In the genomic region with DNA sequence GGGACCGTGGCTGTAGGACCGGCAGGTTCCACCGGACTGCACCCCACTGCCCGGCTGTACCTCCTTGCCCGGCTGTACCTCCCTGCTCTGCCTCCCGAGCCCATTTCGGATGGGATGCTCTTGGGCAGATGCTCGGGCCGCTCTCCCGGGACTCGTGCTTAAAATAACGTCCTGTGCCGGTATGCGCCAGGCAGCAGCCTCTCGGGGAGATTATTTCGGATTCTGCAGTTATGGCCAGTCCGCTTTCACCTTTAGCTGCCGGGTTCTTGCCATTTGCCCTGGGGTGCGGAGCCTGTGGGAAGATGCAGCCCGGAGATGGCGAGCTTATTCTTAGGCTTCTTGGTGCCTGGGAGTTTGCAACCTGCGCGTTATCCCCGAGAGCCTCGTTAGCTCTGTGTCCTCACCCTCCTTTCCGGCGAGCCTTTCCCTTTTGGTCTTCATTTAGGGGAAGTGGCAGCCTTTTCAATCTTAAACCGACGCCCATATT, we compare ENCODE assay signal across 8 mouse cellular contexts. TPM values are rescaled to one million over a fixed set of nuclear protein-coding genes. Genes with fewer than 3 reads are reported as not detected.
DNase-seq lines count a peak whose midpoint lies in the region; ATAC-seq and TF ChIP-seq lines count a peak whose summit lies in the region.

No protein-coding gene starts in this region.

- H3K9ac ChIP-seq in midbrain, embryonic 12.5 days (replicated peaks): peak overlapping the region; percentile 87

- intact Hi-C loops in gastrocnemius, postnatal 36 days (cut with DNase I): no loop called here

- no peak for TF ChIP-seq CTCF in brain, embryonic 14.5 days (IDR thresholded peaks at IDR 0.05; ENCODE audit: borderline replicate concordance, extremely low read depth, insufficient read depth, insufficient read length)

- ATAC-seq in midbrain, embryonic 12.5 days (ENCODE audit: low FRiP score, low read depth): peak; percentile 1; the same call in 1 of the 2 replicates

- H3K4me1 ChIP-seq in heart, embryonic 10.5 days: peaks cover 7% of the 10 kb centered on the region
- H3K4me1 ChIP-seq in limb, embryonic 10.5 days: peaks cover 17% of the 10 kb centered on the region
- H3K4me1 ChIP-seq in midbrain, embryonic 12.5 days: peaks cover 16% of the 10 kb centered on the region

- no peak; the same call in 1 of the 2 replicates for TF ChIP-seq POLR2A in brain, embryonic 14.5 days (IDR thresholded peaks at IDR 0.05; ENCODE audit: borderline replicate concordance, extremely low read depth, insufficient read depth, insufficient read length, poor library complexity, severe bottlenecking)

- no peaks in the 10 kb centered on the region for H3K27me3 ChIP-seq in heart, embryonic 10.5 days (ENCODE audit: insufficient read depth, poor library complexity, severe bottlenecking)
- peaks cover 4% of the 10 kb centered on the region; the same call in 1 of the 2 replicates for H3K27me3 ChIP-seq in limb, embryonic 10.5 days (ENCODE audit: low read depth, poor library complexity, severe bottlenecking)
- H3K27me3 ChIP-seq in midbrain, embryonic 12.5 days: no peaks in the 10 kb centered on the region

- DNase-seq in gastrocnemius, adult 8-10 months (ENCODE audit: low spot score in 2 of 2): peak; percentile 8 to 12
- DNase-seq in gastrocnemius, postnatal 36 days: no peak
- peak; percentile 60 to 61 for DNase-seq in B cell, adult 2 months
- peak; percentile 74 for DNase-seq in brain, embryonic 14.5 days (ENCODE audit: low read depth)
- peak; percentile 83 for DNase-seq in heart, embryonic 10.5 days (ENCODE audit: low spot score)
- no peak for DNase-seq in limb, embryonic 10.5 days (ENCODE audit: low spot score)
- peak; percentile 27 for DNase-seq in thymus, postnatal 25 days

- H3K36me3 ChIP-seq in heart, embryonic 10.5 days: no peaks in the 10 kb centered on the region
- H3K36me3 ChIP-seq in limb, embryonic 10.5 days: no peaks in the 10 kb centered on the region
- H3K36me3 ChIP-seq in midbrain, embryonic 12.5 days: no peaks in the 10 kb centered on the region

- peak overlapping the region; percentile 88 for H3K4me3 ChIP-seq in heart, embryonic 10.5 days
- peak overlapping the region; percentile 84 for H3K4me3 ChIP-seq in limb, embryonic 10.5 days
- H3K4me3 ChIP-seq in midbrain, embryonic 12.5 days: peak overlapping the region; percentile 82

- WGBS in heart, embryonic 10.5 days: 0% methylated on average over 29 of the region's 29 CpGs
- WGBS in limb, embryonic 10.5 days: under 1% methylated on average over 29 of the region's 29 CpGs
- under 1% methylated on average over 29 of the region's 29 CpGs for WGBS in midbrain, embryonic 12.5 days

- H3K27ac ChIP-seq in heart, embryonic 10.5 days: peak overlapping the region; percentile 96
- peak overlapping the region; percentile 93 for H3K27ac ChIP-seq in limb, embryonic 10.5 days
- H3K27ac ChIP-seq in midbrain, embryonic 12.5 days (replicated peaks): peak overlapping the region; percentile 96

- H3K4me2 ChIP-seq in midbrain, embryonic 12.5 days (replicated peaks): peak overlapping the region; percentile 71

- H3K9me3 ChIP-seq in heart, embryonic 10.5 days: no peaks in the 10 kb centered on the region
- no peaks in the 10 kb centered on the region for H3K9me3 ChIP-seq in limb, embryonic 10.5 days (replicated peaks)
- no peaks in the 10 kb centered on the region; the same call in 1 of the 2 replicates for H3K9me3 ChIP-seq in midbrain, embryonic 12.5 days

RNA-seq across cellular contexts. Expression of a gene that starts 0.9 kb away (rescaled TPM):
- total RNA-seq in gastrocnemius, adult 8-10 months (2022): 10 to 100 TPM; 10.6 to 14.9 (median 13.0) TPM
- 1 to 10 TPM; 9.2 to 9.9 TPM for total RNA-seq in gastrocnemius, postnatal 36 days (2021)
- polyA plus RNA-seq in brain, embryonic 14.5 days (2012; rRNA removed): 37.3 and 62.0 TPM in 2 replicates
- 13.6 and 15.4 TPM in 2 replicates for polyA plus RNA-seq in heart, embryonic 10.5 days (2016; fragmentation: Nextera tagmentation; extraction: Ambion mirVana)
- 17.6 and 19.8 TPM in 2 replicates for polyA plus RNA-seq in limb, embryonic 10.5 days (2016; fragmentation: Nextera tagmentation; extraction: Ambion mirVana)
- 35.2 and 42.7 TPM in 2 replicates for polyA plus RNA-seq in midbrain, embryonic 12.5 days (2016; fragmentation: Nextera tagmentation; extraction: Ambion mirVana)

RNA-seq across cellular contexts. Expression of a gene that starts 34.3 kb away (rescaled TPM):
- total RNA-seq in gastrocnemius, adult 8-10 months (2022): 100 to 1,000 TPM; 114 to 163 (median 138) TPM
- 100 to 1,000 TPM; 129 to 153 TPM for total RNA-seq in gastrocnemius, postnatal 36 days (2021)
- 82.1 and 94.9 TPM in 2 replicates for polyA plus RNA-seq in brain, embryonic 14.5 days (2012; rRNA removed)
- polyA plus RNA-seq in heart, embryonic 10.5 days (2016; fragmentation: Nextera tagmentation; extraction: Ambion mirVana): 280 and 320 TPM in 2 replicates
- 364 and 386 TPM in 2 replicates for polyA plus RNA-seq in limb, embryonic 10.5 days (2016; fragmentation: Nextera tagmentation; extraction: Ambion mirVana)
- 292 and 294 TPM in 2 replicates for polyA plus RNA-seq in midbrain, embryonic 12.5 days (2016; fragmentation: Nextera tagmentation; extraction: Ambion mirVana)

Comparison
In these comparisons a context has a peak if more than half of its experiments do, and no peak if none do; other contexts are left out.
1. DNase-seq: peak in gastrocnemius, adult 8-10 months (2 of 2), B cell, adult 2 months (2 of 2), brain, embryonic 14.5 days (single experiment), heart, embryonic 10.5 days (single experiment) and thymus, postnatal 25 days (single experiment); none in gastrocnemius, postnatal 36 days (0 of 2) and limb, embryonic 10.5 days (single experiment).
2. Peak in every context shown above with its lines, with median percentiles within 50 percentile points of each other: H3K27ac ChIP-seq and H3K4me3 ChIP-seq.